ENCODE assay signal across 19 mouse cellular contexts in the genomic region with DNA sequence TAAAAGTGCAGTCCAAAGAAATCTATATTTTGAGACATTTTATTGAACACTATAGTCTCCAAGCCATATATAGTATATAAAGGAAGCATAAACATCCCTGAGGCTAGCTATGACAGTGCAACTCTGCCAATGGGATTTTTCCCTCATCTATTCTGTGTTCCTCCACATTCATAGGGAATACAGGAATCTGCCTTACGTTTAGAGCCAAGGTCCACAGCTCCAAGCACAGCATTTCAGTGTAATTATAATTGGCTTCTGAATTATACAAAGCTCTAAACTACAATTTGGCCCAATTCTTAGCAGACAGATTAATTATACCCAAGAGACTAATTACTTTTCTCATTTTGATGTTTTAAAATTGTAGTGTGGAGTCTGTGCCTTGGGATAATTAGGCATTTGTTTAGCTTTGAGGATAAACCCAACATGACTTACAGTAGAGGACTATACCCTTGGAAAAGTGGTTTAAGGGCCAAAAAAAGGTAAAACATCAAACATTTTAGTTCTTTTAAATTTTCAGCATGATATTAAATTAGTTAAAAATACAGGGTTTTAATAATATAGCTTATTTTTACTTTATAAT.
DNase-seq lines count a peak whose midpoint lies in the region; ATAC-seq lines count a peak whose summit lies in the region.
"Had no signal": no experiment of that assay in that cellular context is flagged by ENCODE, and none has a peak within 500 bp of the region (broad histone marks: within the 10 kb centered on the region; RNA-seq: fewer than 3 reads in every experiment).

No protein-coding gene starts in this region.

- peak; percentile 86 for ATAC-seq in embryonic facial prominence, embryonic 14.5 days (ENCODE audit: low read depth)
- peak; percentile 49 for ATAC-seq in midbrain, embryonic 12.5 days (ENCODE audit: low FRiP score, low read depth)
- ATAC-seq: CD4-positive, CD25-positive, alpha-beta regulatory T cell, adult 4 months had no signal

- H3K27ac ChIP-seq in embryonic facial prominence, embryonic 14.5 days (replicated peaks; ENCODE audit: low read depth, low read length): no peak overlapping the region
- no peak overlapping the region for H3K27ac ChIP-seq in embryonic facial prominence, embryonic 10.5 days (replicated peaks)
- H3K27ac ChIP-seq in midbrain, embryonic 12.5 days (replicated peaks): no peak overlapping the region
- no peak overlapping the region for H3K27ac ChIP-seq in heart, embryonic 10.5 days
- H3K27ac ChIP-seq: embryonic facial prominence, embryonic 13.5 days; heart, adult 2 months; limb, embryonic 15.5 days had no signal

- H3K9ac ChIP-seq in embryonic facial prominence, embryonic 14.5 days (ENCODE audit: low read depth, low read length): no peak overlapping the region
- H3K9ac ChIP-seq in midbrain, embryonic 12.5 days (replicated peaks): no peak overlapping the region
- H3K9ac ChIP-seq: embryonic facial prominence, embryonic 13.5 days; limb, embryonic 15.5 days had no signal

- H3K4me2 ChIP-seq in embryonic facial prominence, embryonic 14.5 days (ENCODE audit: low read depth, low read length): no peak overlapping the region
- H3K4me2 ChIP-seq in midbrain, embryonic 12.5 days (replicated peaks): no peak overlapping the region
- H3K4me2 ChIP-seq: embryonic facial prominence, embryonic 13.5 days; limb, embryonic 15.5 days had no signal

- H3K4me1 ChIP-seq in embryonic facial prominence, embryonic 14.5 days (ENCODE audit: control insufficient read depth, insufficient read depth, low read length): no peaks in the 10 kb centered on the region
- no peaks in the 10 kb centered on the region for H3K4me1 ChIP-seq in embryonic facial prominence, embryonic 10.5 days
- no peaks in the 10 kb centered on the region for H3K4me1 ChIP-seq in midbrain, embryonic 12.5 days
- H3K4me1 ChIP-seq in heart, embryonic 10.5 days: no peaks in the 10 kb centered on the region
- H3K4me1 ChIP-seq: embryonic facial prominence, embryonic 13.5 days; limb, embryonic 15.5 days had no signal

- peak; percentile 9 for DNase-seq in embryonic facial prominence, embryonic 14.5 days (ENCODE audit: low spot score)
- DNase-seq in embryonic facial prominence, embryonic 10.5 days (ENCODE audit: low spot score): no peak
- DNase-seq in retina, postnatal 1 day: peak; percentile 3
- no peak for DNase-seq in retina, embryonic 14.5 days (ENCODE audit: low spot score)
- no peak for DNase-seq in ovary, postnatal 36 days (ENCODE audit: low spot score)
- no peak for DNase-seq in heart, embryonic 10.5 days (ENCODE audit: low spot score)
- no peak for DNase-seq in kidney, postnatal 10 days
- DNase-seq: cerebellum, adult 18-20 months; cerebellum, postnatal 36 days; gastrocnemius, postnatal 10 days; heart, adult 2 months; kidney, adult 2 months; right cerebral cortex, adult 18-20 months; thymus, adult 18-20 months had no signal

- no peaks in the 10 kb centered on the region for H3K36me3 ChIP-seq in embryonic facial prominence, embryonic 14.5 days (ENCODE audit: control insufficient read depth, insufficient read depth, low read length)
- H3K36me3 ChIP-seq in embryonic facial prominence, embryonic 10.5 days (replicated peaks): no peaks in the 10 kb centered on the region
- H3K36me3 ChIP-seq in midbrain, embryonic 12.5 days: no peaks in the 10 kb centered on the region
- no peaks in the 10 kb centered on the region for H3K36me3 ChIP-seq in heart, embryonic 10.5 days
- H3K36me3 ChIP-seq: embryonic facial prominence, embryonic 13.5 days; G1E; limb, embryonic 15.5 days had no signal

- whole genome bisulfite sequencing in embryonic facial prominence, embryonic 14.5 days: 25% methylated on average over 1 of the region's 1 CpGs
- 47% methylated on average over 1 of the region's 1 CpGs for WGBS in embryonic facial prominence, embryonic 10.5 days
- WGBS in midbrain, embryonic 12.5 days: 61% methylated on average over 1 of the region's 1 CpGs
- WGBS in heart, embryonic 10.5 days: 72% methylated on average over 1 of the region's 1 CpGs

- no peaks in the 10 kb centered on the region for H3K27me3 ChIP-seq in embryonic facial prominence, embryonic 14.5 days (replicated peaks; ENCODE audit: control insufficient read depth, insufficient read depth, low read length)
- H3K27me3 ChIP-seq in embryonic facial prominence, embryonic 10.5 days (replicated peaks; ENCODE audit: low read depth, poor library complexity, severe bottlenecking): no peaks in the 10 kb centered on the region
- no peaks in the 10 kb centered on the region for H3K27me3 ChIP-seq in midbrain, embryonic 12.5 days
- H3K27me3 ChIP-seq in heart, embryonic 10.5 days (ENCODE audit: insufficient read depth, poor library complexity, severe bottlenecking): no peaks in the 10 kb centered on the region
- H3K27me3 ChIP-seq: embryonic facial prominence, embryonic 13.5 days; limb, embryonic 15.5 days had no signal

- no peaks in the 10 kb centered on the region for H3K9me3 ChIP-seq in embryonic facial prominence, embryonic 14.5 days (ENCODE audit: control insufficient read depth, low read length)
- no peaks in the 10 kb centered on the region for H3K9me3 ChIP-seq in embryonic facial prominence, embryonic 10.5 days
- no peaks in the 10 kb centered on the region for H3K9me3 ChIP-seq in midbrain, embryonic 12.5 days
- H3K9me3 ChIP-seq in heart, embryonic 10.5 days: no peaks in the 10 kb centered on the region
- H3K9me3 ChIP-seq: embryonic facial prominence, embryonic 13.5 days; G1E; limb, embryonic 15.5 days had no signal

- H3K4me3 ChIP-seq in embryonic facial prominence, embryonic 14.5 days (ENCODE audit: low read depth, low read length): no peak overlapping the region
- no peak overlapping the region for H3K4me3 ChIP-seq in embryonic facial prominence, embryonic 10.5 days
- no peak overlapping the region for H3K4me3 ChIP-seq in midbrain, embryonic 12.5 days
- H3K4me3 ChIP-seq in heart, embryonic 10.5 days: no peak overlapping the region
- H3K4me3 ChIP-seq: embryonic facial prominence, embryonic 13.5 days; heart, adult 2 months; limb, embryonic 15.5 days had no signal

Comparison
In these comparisons a context has a peak if more than half of its experiments do, and no peak if none do; other contexts are left out.
1. DNase-seq: peak in embryonic facial prominence, embryonic 14.5 days (single experiment) and retina, postnatal 1 day (single experiment); none in embryonic facial prominence, embryonic 10.5 days (single experiment), retina, embryonic 14.5 days (single experiment), ovary, postnatal 36 days (single experiment), heart, embryonic 10.5 days (single experiment) and kidney, postnatal 10 days (single experiment).